Mouse (Mus musculus): Measurements from ENCODE around the gene A3galt2. TPM values are rescaled to one million over a fixed set of nuclear protein-coding genes. Genes with fewer than 3 reads are reported as not detected.

Gene A3galt2
- polyA plus RNA-seq (2014; fragmentation: Illumina TruSeq; extraction: RNeasy Lipid Tissue Mini Kit (QIAGEN cat#74804); ENCODE audit: low replicate concordance) = not detected

DNA sequence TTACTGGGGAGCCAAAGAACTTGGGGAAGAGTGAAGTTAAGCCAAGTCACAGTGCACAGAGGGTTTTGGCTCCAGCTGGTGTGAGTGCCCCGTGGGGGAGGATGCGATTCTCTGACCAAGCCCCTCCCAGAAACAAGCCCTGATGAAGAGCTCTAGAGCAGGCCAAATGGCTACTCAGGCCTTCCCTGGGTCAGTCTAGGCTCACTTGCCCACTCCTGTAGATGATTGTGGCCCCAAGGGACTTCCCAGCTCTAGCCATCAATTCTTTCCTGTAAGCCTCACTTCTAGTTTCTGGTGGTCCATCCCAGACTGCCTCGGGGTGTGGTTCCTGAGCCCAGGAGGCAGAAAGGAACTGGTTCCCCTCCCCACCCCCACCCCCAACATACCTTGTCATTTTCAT is at the start of gene A3galt2:
Gene A3galt2, plus strand, starts transcription at position 301 of the 400 bp plus-strand sequence.

DNA sequence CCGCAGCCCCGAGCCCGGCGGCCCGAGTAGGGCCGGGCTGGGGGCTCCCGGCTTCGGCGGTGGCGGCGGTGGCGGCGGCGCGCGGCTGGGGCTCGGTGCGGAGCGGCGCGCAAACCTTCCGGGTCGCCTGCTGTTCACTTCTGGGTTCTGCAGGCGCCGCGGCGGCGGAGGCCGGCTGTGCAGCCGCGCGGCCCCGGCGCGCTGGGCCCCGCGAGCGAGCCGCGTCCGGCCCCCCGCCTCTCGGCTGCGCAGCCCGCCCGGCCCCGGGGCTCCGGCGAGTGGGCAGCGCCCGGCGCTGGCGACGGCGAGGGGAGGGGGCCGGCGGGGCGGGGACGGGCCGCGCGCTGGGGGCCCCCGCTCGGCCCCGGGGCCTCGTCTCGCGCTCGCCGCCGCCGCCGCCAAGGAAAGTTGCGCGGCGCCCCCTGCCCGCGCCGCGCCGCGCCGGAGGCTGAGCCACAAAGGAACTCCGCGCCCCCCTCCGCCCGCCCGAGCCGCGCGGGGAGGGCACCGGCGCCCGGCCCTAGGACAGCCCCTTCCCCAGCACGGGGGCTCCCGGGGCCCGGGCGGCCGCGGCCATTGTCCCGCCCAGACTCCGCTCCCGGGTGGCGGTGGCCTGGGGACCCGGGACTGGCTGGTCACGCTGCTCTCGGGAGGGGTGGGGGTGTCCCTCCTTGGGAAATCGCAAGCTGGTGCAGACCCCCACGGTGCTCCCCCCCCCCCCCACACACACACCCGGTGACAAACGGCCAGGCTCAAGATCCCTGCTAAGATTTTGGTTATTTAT is 51.1 kb downstream of the A3galt2 start, which contains the start of gene Zfp362:
Gene Zfp362, minus strand, starts transcription at position 3 of the 784 bp plus-strand sequence.

Other genes with a start within 250 kb of the A3galt2 start
- 1.1 TPM for gene Zscan20, start 145.3 kb upstream of the A3galt2 start, polyA plus RNA-seq (2014; fragmentation: Illumina TruSeq; extraction: RNeasy Lipid Tissue Mini Kit (QIAGEN cat#74804); ENCODE audit: low replicate concordance)
- not detected for gene Tlr12, start 136.7 kb upstream of the A3galt2 start, polyA plus RNA-seq (2014; fragmentation: Illumina TruSeq; extraction: RNeasy Lipid Tissue Mini Kit (QIAGEN cat#74804); ENCODE audit: low replicate concordance)
- gene Phc2, start 100.7 kb upstream of the A3galt2 start, polyA plus RNA-seq (2014; fragmentation: Illumina TruSeq; extraction: RNeasy Lipid Tissue Mini Kit (QIAGEN cat#74804); ENCODE audit: low replicate concordance) = not detected
- gene Zfp362, start 50.7 kb downstream of the A3galt2 start, polyA plus RNA-seq (2014; fragmentation: Illumina TruSeq; extraction: RNeasy Lipid Tissue Mini Kit (QIAGEN cat#74804); ENCODE audit: low replicate concordance) = 2.9 TPM
- gene Trim62, start 128.2 kb downstream of the A3galt2 start, polyA plus RNA-seq (2014; fragmentation: Illumina TruSeq; extraction: RNeasy Lipid Tissue Mini Kit (QIAGEN cat#74804); ENCODE audit: low replicate concordance) = 0.33 TPM
- not detected for gene Azin2, start 207.1 kb downstream of the A3galt2 start, polyA plus RNA-seq (2014; fragmentation: Illumina TruSeq; extraction: RNeasy Lipid Tissue Mini Kit (QIAGEN cat#74804); ENCODE audit: low replicate concordance)
- 158 TPM for gene Ak2, start 236.6 kb downstream of the A3galt2 start, polyA plus RNA-seq (2014; fragmentation: Illumina TruSeq; extraction: RNeasy Lipid Tissue Mini Kit (QIAGEN cat#74804); ENCODE audit: low replicate concordance)